Mouse (Mus musculus) small intestine, adult 2 months (tissue): Measurements from ENCODE around the gene Rpusd2. TPM values are rescaled to one million over a fixed set of nuclear protein-coding genes. Genes with fewer than 3 reads are reported as not detected.

Experiments
- H3K27ac ChIP-seq: fragments of 200-500 bp; 2 replicates; pipeline ENCODE4 v1.5.1; 2012; ENCODE audit warnings: low read depth, low read length, control low read depth, inconsistent platforms; ENCODE audit not compliant: insufficient read depth
- H3K27me3 ChIP-seq: fragments of 200-500 bp; 2 replicates; pipeline ENCODE4 v1.6.1; 2012; ENCODE audit warnings: mild to moderate bottlenecking, moderate library complexity, low read length, inconsistent platforms; ENCODE audit not compliant: control insufficient read depth, insufficient read depth
- H3K36me3 ChIP-seq: fragments of 200-500 bp; 2 replicates; pipeline ENCODE4 v1.6.1; 2012; ENCODE audit warnings: mild to moderate bottlenecking, low read length, control low read depth, inconsistent platforms; ENCODE audit not compliant: control insufficient read depth, insufficient read depth
- H3K4me1 ChIP-seq: fragments of 200-500 bp; 2 replicates; pipeline ENCODE4 v1.6.1; 2012; ENCODE audit warnings: low read length, inconsistent platforms, mixed read lengths; ENCODE audit not compliant: control insufficient read depth, insufficient read depth, insufficient read length
- H3K4me3 ChIP-seq: fragments of 200-500 bp; 2 replicates; pipeline ENCODE4 v1.5.1; 2012; ENCODE audit warnings: low read depth, mild to moderate bottlenecking, control low read depth, inconsistent platforms, low read length, moderate library complexity
- CTCF ChIP-seq: fragments of 200-500 bp; IDR thresholded peaks from 2 replicates; pipeline ENCODE4 v1.5.1; 2012; ENCODE audit warnings: low read depth, mild to moderate bottlenecking, control low read depth, inconsistent platforms, low read length, moderate library complexity, mixed read lengths; ENCODE audit not compliant: insufficient replicate concordance, insufficient read length; ENCODE audit errors: extremely low read depth
- POLR2A ChIP-seq: fragments of 200-500 bp; IDR thresholded peaks from 2 replicates; pipeline ENCODE4 v1.6.1; 2012; ENCODE audit warnings: low read depth, mild to moderate bottlenecking, control low read depth, inconsistent platforms, low read length, moderate library complexity
- WGBS: fragments of 180-500 bp; shearing (Covaris S2); methylation state at CpG from one replicate; pipeline ENCODE4 v1.1.7; 2018; 5-methylcytosine and 5-hydroxymethylcytosine counted together
- polyA plus RNA-seq: library from polyadenylated mRNA; depleted of rRNA; stranded (reverse); fragments of >200 nt; gene quantifications from 2 replicates; pipeline ENCODE4 v1.2.3, GENCODE M21; 2012; rRNA removed

The Rpusd2 gene
- polyA plus RNA-seq: 1.1 and 1.9 TPM in 2 replicates

DNA sequence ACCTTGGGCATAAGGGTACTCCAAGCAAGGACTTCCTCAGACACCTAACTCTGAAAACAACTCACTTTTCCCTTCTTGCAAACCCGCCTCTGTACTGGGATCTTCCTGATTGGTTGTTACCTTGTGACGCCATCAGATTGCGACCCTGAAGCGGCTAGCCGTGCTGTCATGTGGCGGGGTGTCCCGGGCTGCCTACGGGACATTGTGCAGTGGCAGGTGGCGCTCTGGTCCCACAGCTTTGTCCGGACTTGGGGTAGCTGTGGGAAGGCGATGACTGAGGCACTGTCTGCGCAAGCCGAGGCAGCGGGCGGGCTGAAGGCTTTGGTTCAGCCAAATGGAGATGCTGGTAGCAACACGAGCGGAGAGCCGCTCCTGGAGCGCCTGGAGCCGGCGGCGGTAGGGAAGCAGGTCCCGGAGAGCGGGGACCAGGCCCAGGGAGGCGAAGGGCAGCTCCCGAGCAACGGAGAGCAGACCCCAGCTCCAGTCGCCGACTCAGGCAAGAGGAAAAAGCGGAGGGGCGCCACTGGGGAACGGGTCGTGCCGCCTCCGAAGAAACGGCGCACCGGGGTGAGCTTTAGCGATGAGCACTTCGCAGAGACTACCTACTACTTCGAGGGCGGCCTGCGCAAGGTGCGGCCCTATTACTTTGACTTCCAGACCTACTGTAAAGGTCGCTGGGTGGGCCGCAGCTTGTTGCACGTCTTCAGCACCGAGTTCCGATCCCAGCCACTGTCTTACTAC lies at the start of gene Rpusd2:
TSS of gene Rpusd2 (plus strand) at position 135 of the 741 bp plus-strand sequence.
- no peaks in the 10 kb centered on the region for H3K4me1 ChIP-seq
- H3K27ac ChIP-seq: peak within 1 kb of the TSS; percentile 7
- H3K27me3 ChIP-seq: no peaks in the 10 kb centered on the region
- TF ChIP-seq CTCF: no peak
- no peak for TF ChIP-seq POLR2A
- peak within 1 kb of the TSS; percentile 69 for H3K4me3 ChIP-seq
- H3K36me3 ChIP-seq: peaks cover 8% of the 10 kb centered on the region
- under 1% methylated on average over 49 of the region's 49 CpGs for WGBS

DNA sequence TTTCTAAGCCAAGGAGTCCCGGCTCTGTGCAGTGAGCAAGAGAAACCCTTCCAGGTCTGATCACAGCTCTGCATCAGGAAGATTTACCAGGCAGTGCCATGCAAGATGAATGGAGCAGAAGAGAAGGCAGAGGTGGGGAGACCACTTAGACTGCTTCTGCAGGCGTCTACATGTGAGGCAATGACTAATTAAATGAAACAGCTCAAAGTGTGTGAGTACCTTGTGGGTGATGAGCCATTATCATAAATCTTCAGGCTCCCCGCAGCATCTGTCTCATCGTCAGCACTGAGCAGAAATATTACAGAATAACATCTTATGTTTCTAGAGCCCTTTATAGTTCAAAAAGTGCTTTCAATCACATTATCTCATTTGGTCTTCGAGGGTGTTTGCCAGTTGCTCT lies 39.1 kb upstream of the Rpusd2 start:
- Histone ChIP-seq H3K27me3 (no peaks in the 10 kb centered on the region), H3K4me1 (peaks cover 2% of the 10 kb centered on the region; the same call in 1 of the 2 replicates), H3K4me3 (no peak overlapping the region), H3K27ac (no peak overlapping the region), H3K36me3 (no peaks in the 10 kb centered on the region)
- TF ChIP-seq POLR2A: no peak
- no peak for TF ChIP-seq CTCF
- 77% methylated on average over 5 of the region's 5 CpGs for WGBS

DNA sequence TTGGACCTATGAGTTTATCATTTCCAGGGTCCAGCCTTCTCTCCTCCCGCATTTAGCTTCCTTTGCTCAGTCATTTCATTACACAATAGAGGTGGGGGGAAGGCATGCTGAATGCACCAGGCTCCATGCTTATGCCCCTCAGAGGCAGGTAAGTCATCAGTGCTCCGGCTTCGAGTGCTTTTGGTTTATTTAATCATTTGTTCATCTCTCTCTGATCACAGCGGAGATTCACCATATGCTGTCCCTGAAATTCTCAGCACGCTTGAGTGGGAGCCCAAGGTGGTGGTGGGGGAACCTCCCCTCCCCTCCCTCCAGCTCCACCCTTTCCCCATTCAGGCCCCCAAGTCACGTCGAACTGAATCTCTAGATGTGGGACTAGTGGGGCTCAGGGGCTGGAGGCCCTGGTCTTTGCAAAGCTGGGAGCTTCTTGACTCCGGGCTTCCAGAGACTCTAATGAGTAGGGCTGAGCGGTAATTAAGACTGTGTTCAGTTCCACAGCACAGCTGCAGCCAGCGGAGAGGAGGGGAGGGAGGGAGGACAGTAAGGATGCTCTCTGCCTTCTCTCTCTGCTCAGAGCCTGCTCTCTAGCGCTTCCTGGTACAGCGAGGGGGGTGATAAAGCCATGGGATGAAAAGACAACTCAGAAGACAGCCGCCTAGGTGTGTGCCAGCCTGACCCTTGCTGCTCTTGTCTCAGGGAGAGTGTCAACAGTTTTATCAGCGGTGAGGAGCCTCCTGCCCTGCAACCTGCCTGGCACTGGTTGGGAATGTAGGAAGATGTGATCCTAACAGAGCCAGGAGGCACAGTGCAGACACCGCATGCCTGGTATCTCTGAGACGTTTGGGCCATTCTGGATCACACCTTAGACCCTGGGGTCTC lies 38.4 kb upstream of the Rpusd2 start:
- TF ChIP-seq CTCF: no peak
- TF ChIP-seq POLR2A: no peak
- no peak overlapping the region for H3K4me3 ChIP-seq
- H3K27me3 ChIP-seq: no peaks in the 10 kb centered on the region
- 57% methylated on average over 16 of the region's 16 CpGs for WGBS
- H3K27ac ChIP-seq: no peak overlapping the region
- no peaks in the 10 kb centered on the region for H3K36me3 ChIP-seq
- peaks cover 2% of the 10 kb centered on the region; the same call in 1 of the 2 replicates for H3K4me1 ChIP-seq

DNA sequence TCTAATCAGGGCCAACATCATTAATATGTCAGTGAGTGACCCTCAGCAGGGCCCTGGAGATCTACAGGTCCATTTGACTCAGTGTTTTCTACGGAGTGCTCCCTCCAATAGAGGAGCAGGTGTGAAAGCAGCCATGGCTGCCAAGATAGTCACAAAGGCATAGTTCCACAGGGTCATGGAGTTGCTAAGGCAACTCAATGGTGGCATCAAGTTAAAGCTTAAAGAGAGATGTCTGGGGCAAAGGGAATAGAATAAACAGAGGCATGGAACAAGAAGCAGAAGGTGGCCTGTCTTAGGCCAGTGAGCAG lies 37.8 kb upstream of the Rpusd2 start:
- TF ChIP-seq POLR2A (no peak), CTCF (no peak)
- no peak overlapping the region for H3K4me3 ChIP-seq
- H3K36me3 ChIP-seq: no peaks in the 10 kb centered on the region
- 26% methylated on average over 1 of the region's 1 CpGs for WGBS
- no peaks in the 10 kb centered on the region for H3K27me3 ChIP-seq
- H3K27ac ChIP-seq: no peak overlapping the region
- H3K4me1 ChIP-seq: peaks cover 2% of the 10 kb centered on the region; the same call in 1 of the 2 replicates

DNA sequence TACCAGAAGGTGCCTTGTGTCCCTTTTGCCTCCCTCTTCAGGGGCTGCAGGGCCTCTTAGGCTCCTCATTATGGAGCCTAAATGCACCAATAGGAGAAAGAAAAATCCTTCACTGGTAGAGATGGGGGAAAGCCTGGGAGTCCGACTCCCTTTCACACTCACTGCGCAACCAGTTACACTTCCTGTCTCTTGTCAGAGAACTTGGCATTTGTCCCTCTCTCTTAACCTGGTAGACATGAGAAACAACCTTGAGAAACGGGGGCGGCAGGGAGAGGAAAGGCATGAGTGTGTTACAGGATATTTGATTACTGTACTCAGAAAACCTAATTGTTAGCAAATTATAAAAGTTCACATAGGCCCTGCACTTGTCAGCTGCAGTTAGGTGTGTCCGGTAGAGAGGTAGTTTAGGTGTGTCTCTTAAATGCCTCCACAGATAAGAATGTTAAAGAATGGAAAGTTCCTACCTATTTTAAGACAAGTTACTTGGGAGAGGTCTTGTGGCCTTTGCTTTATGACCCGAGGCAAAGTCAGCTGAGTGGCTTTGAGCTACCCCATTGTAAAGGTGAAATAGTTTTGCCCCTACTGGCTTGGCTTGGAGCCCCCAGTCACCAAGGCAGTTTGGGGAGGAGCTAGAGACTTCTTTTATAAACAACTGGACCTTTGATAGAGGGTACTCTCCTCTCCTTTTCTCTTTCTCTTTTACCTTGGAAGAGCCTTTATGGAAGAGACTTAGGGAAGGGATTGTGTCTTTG lies 36.3 kb upstream of the Rpusd2 start:
- WGBS: 26% methylated on average over 6 of the region's 6 CpGs
- no peak for TF ChIP-seq POLR2A
- no peak for TF ChIP-seq CTCF
- no peak overlapping the region for H3K27ac ChIP-seq

DNA sequence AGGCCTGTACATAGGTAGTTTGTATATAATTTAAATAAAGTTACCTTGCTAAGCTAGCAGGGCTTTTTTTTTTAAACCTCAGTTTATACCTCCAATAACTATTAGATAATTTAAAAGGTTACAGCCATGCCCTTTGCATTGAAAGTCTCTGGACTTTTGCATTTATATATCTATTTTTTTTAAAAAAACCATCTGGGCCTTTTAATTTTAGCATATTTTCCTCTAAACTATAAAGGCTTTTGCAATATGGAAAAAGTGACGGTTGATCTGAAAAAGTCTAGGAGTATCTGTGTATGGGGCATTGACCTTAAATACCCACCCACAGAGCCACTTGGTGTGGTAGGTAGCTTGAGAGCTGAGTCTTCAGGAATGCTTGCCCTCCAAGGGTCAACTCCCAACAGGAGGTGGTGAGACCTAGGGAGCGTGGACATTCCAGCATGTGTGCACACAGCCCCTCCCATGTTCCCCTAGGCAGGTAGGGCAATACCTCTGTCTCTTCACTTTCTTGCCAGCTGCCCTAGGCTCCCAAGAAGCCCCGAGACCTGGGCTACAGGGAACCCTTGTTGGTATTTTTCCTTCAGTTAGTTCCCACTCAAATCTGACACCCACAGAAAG lies 35.5 kb upstream of the Rpusd2 start:
- Histone ChIP-seq H3K27me3 (no peaks in the 10 kb centered on the region), H3K4me3 (no peak overlapping the region), H3K4me1 (peaks cover 2% of the 10 kb centered on the region; the same call in 1 of the 2 replicates), H3K36me3 (no peaks in the 10 kb centered on the region), H3K27ac (no peak overlapping the region)
- TF ChIP-seq POLR2A (no peak), CTCF (no peak)
- 82% methylated on average over 3 of the region's 3 CpGs for WGBS

More for the DNA sequence above, 36.3 kb upstream of the Rpusd2 start:
- peaks cover 2% of the 10 kb centered on the region; the same call in 1 of the 2 replicates for H3K4me1 ChIP-seq
- no peaks in the 10 kb centered on the region for H3K36me3 ChIP-seq
- no peak overlapping the region for H3K4me3 ChIP-seq
- H3K27me3 ChIP-seq: no peaks in the 10 kb centered on the region

DNA sequence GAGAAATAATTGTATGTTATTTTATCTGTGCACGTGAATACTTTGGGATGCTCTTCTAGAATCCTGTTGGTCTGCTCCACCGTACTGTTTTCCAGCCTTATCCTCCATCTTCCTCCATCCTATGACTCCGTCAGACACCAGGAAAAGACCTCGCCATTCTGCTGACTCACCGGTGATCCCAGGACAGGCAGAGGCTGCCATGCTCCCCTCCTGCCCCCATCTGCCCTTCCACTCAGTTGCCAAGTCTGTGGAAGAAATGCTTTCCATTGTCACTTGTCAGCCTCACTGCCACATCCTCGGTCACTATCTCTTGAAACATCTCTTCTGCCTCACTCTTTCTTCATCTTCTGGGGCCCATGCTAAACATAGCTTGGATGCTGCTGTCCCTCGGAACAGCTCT lies 27.7 kb upstream of the Rpusd2 start:
- no peak for TF ChIP-seq CTCF
- Histone ChIP-seq H3K4me3 (no peak overlapping the region), H3K27me3 (no peaks in the 10 kb centered on the region), H3K27ac (no peak overlapping the region), H3K36me3 (no peaks in the 10 kb centered on the region), H3K4me1 (no peaks in the 10 kb centered on the region)
- 83% methylated on average over 7 of the region's 7 CpGs for WGBS
